Mouse (Mus musculus) myocyte (in vitro differentiated cells): Measurements from ENCODE around the gene Diaph3.

ENCODE experiments used
- CEBPB ChIP-seq: IDR thresholded peaks from 2 replicates; pipeline ENCODE4 v1.6.1; 2011; ENCODE audit warnings: mild to moderate bottlenecking, moderate library complexity; ENCODE audit not compliant: poor library complexity, insufficient read depth, severe bottlenecking
- E2F4 ChIP-seq: IDR thresholded peaks from one replicate; pipeline ENCODE4 v1.6.1; 2011; ENCODE audit warnings: mild to moderate bottlenecking, control low read depth, moderate library complexity; ENCODE audit not compliant: insufficient read depth
- MAX ChIP-seq: IDR thresholded peaks from one replicate; pipeline ENCODE4 v1.6.1; 2011; ENCODE audit warnings: low read depth, mild to moderate bottlenecking, control low read depth
- MYOG ChIP-seq, 3 experiments: IDR thresholded peaks; one replicate each; pipeline ENCODE4 v1.6.1; 2011; ENCODE audit warnings: control low read depth in 2 of 3, low read depth in 2 of 3, mild to moderate bottlenecking in 2 of 3; ENCODE audit not compliant: insufficient read length in 2 of 3, control insufficient read depth in 1 of 3, insufficient read depth in 1 of 3
- POLR2A ChIP-seq: IDR thresholded peaks from one replicate; pipeline ENCODE4 v1.6.1; 2011; ENCODE audit warnings: low read depth, mild to moderate bottlenecking, control low read depth, moderate library complexity; ENCODE audit not compliant: insufficient read length
- POLR2AphosphoS2 ChIP-seq: IDR thresholded peaks from one replicate; pipeline ENCODE4 v1.6.1; 2011; ENCODE audit warnings: low read depth, control low read depth; ENCODE audit not compliant: insufficient read length
- REST ChIP-seq: IDR thresholded peaks from one replicate; pipeline ENCODE4 v1.6.1; 2011; ENCODE audit warnings: mild to moderate bottlenecking, control low read depth, moderate library complexity; ENCODE audit not compliant: insufficient read depth, insufficient read length
- TCF12 ChIP-seq: IDR thresholded peaks from one replicate; pipeline ENCODE4 v1.6.1; 2011; ENCODE audit warnings: mild to moderate bottlenecking, control low read depth; ENCODE audit not compliant: poor library complexity, insufficient read depth, severe bottlenecking
- USF1 ChIP-seq: IDR thresholded peaks from one replicate; pipeline ENCODE4 v1.6.1; 2011; ENCODE audit warnings: low read depth, mild to moderate bottlenecking, control low read depth, moderate library complexity

DNA sequence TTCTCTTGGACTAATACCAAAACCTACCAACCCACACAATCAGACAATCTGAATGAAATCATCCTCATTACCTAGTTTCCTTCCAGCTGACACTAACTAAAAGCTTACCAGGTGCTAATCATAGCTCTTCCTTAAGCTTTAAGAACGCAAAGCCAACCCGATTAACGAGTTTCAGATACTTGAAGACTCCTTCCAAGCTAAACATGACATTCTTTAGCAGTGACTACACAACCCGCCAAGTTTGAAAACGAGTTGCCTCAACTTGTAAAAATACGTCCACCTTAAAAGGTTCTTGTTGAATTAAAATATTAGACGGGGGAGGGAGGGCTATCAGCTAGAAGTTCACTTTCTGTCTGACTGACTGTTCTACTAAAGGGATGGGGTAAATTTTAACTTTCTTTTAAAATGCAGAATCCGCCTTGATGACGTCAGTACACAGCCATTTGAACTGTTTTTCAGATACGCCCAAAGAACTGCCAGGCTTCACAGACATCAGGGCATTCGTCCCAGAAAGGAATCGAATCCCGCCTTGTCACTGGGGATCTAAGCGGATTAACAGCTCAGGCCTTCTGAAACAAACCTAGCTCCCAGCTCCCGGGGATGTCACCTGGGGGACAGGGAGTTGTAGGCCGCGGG lies 590 bp downstream of the Diaph3 start:
- TF ChIP-seq POLR2A: no peak
- TF ChIP-seq MAX: no peak
- no peak for TF ChIP-seq POLR2AphosphoS2
- no peak for TF ChIP-seq USF1
- TF ChIP-seq MYOG (IDR thresholded peaks at IDR 0.05; ENCODE audit: control insufficient read depth in 1 of 3, insufficient read depth in 1 of 3, insufficient read length in 2 of 3, low read depth in 2 of 3): no peak
- peak; percentile 47 for TF ChIP-seq E2F4
- TF ChIP-seq CEBPB: no peak
- no peak for TF ChIP-seq TCF12
- TF ChIP-seq REST: no peak
